Mouse (Mus musculus): ENCODE data around the gene Eif3l.
"Not testable (repeated sequence)": the region's sequence is repeated elsewhere in the genome, so short reads cannot be mapped to it uniquely, and the experiment has no call there.

Eif3l gene

DNA sequence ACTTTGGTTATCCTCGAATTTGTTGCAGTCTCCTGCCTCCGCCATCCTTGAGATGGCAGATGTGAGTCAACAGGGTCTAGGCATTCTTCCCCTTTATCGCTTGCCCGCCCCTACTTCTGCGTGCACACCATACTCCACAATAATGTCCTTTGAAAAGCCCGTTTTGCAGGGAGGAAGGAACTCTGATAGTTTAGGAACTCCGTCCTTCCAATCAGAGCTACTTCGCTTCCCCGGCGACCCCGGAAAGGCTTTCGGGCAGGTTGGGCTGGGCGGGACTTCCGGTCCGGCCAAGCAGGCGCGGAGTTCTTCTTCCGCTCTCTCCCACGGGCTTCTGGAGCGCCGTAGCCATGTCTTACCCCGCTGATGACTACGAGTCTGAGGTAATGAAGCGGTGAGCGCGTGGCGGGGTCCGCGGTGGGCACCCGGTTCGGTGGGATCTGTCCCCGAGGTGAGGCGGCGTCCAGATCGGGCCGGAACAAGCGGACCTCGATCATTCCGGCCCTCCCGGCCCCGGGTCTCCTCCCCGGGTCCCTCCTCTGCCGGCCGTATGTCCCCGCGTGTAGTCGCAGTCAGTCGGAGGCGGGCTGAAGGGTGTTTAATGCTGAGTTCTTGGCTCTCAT is at the start of gene Eif3l:
Gene Eif3l (plus strand): TSS at position 267 of the 620 bp plus-strand sequence.
- in situ Hi-C loops (cut with MboI), result no loop called here

- in situ Hi-C loops (cut with MboI), result no loop called here
Observed at GRCm38 (mm10) chr15:79025687-79026308, 49.2 kb upstream of the Eif3l start.

DNA sequence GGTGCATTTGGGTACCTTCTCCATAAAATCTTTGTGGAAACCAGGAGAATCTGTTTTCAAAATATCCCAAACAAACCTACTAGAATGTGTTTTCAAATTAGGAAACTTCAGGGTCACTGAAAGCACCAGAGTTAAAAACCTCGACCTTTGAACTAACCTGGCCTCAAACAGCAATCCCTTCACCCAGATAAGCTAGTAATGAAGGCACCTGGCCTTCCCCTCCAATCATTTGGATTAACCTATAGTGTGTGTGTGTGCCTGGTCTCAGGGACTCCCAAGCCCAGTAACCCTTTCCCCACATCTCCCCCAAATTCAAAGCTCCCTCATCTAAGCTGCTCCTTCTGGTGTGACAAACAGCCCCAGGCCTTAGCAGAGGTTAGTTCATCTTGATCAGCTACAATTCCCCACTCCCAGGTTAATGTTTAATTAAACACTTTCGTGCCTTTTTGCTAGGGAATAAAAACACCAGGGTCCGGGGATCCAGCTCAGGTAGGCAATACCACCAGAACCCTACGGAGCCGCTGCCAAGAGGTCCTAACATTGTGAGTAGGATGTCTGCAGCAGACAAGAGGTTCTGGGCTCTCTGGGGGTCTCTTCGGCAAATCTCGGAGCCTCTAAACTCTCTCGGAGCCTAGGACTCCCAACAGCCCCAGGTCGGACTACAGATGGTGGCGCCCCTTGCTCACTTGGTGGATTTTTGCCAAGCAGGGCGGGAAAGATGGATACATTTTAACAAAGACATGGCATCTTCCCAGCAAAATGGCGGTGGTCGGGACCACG is 48.3 kb upstream of the Eif3l start:
- in situ Hi-C loops (cut with MboI), result no loop called here

GRCm38 (mm10) chr15:79027291-79028205 is 47.4 kb upstream of the Eif3l start:
- in situ Hi-C loops (cut with MboI), result no loop called here

- in situ Hi-C loops (cut with MboI), result no loop called here
Observed at GRCm38 (mm10) chr15:79028237-79028738, 46.7 kb upstream of the Eif3l start, which contains the start of gene H1f0. Gene H1f0 (plus strand): TSS chr15:79028450.

- in situ Hi-C loops (cut with MboI), result no loop called here
Observed at GRCm38 (mm10) chr15:79028823-79029484, 46.0 kb upstream of the Eif3l start.

DNA sequence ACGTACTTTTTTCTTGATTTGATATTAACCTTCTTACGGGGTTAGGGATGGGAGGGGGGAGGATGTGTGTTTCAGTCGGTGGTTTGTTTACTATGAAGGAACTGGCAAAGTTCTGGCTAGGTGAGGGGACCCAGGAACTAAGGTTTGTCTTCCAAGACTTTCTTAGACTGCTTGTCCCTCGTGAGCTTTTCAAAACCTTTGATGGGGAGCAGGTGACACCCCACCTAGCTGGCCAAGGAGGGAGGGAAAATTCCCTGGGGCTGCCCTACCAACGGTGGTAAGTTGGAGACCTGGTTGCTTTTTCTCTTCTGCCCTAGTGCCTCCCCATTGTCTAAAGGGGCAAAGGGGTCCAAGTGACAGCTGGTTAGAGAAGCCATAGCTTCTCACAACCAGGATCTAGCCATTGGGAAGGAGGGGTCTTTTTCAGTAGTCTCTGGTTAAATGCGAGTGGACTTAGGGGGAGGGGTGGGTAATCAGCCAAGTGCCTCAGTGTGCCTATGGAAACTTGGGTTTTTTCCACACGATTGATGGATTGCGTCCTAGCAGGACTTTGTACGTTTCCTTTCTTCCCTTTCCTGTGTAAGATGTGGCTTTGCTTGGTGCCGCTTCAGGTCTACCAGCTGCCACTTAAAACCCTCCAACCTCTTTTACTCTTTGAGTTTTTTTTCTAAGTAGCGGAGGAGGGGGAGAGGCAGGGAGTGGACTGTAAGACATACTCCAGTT is 45.3 kb upstream of the Eif3l start:
- in situ Hi-C loops (cut with MboI), result no loop called here

DNA sequence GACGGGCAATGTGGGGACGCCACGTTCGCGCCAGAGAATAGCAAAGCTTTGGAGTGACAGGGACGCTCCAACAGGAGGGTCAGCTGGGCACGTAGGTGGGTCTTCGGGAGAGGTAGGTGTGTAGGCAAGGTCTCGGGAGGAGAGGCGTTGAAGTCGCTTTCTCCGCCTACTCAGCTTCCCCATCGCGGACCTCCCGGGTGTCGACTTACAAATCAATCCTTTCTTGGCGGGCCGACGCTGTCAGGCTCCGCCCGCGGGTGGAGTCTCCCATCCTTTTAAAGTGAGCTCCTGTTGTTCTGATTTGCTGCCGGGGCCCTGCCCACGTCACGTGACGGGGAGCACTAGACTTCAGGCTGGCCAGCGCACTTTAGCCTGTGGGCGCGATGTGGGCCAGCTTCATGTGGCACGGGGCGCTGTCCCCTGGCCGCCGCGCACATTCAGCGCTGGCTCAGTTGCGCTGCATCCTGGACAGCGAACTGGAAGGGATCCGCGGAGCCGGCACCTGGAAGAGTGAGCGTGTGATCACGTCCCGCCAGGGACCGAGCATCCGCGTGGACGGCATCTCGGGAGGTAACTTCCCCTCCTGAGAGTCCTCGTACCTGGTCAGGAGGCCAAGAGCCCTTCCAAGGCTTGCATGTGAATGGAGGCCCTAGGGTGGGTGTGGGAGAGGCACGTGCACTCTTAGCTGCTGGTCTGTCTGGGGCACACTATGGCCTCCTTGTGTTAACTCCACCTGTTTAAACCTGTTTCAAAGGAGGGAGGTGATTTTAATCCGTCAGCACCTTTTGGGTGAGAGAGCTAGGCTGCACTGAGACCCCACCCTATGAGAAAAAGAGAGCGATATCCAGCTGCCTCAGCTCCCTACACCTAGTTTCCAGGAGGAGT is 44.2 kb upstream of the Eif3l start:
- in situ Hi-C loops (cut with MboI), result no loop called here

DNA sequence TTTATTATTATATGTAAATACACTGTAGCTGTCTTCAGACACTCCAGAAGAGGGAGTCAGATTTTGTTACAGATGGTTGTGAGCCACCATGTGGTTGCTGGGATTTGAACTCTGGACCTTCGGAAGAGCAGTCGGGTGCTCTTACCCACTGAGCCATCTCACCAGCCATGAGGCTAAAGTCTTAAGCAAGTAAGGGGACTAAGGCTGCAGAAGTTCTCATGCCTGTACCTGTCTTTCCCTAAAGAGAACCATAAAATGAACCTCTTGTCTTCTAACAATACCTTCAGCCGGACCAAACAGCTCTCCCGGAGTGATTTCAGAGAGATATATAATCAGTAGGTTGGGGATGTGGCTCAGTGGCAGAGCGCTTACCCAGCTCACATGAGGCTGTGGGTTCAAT is 43.1 kb upstream of the Eif3l start:
- in situ Hi-C loops (cut with MboI), result not testable (repeated sequence)

DNA sequence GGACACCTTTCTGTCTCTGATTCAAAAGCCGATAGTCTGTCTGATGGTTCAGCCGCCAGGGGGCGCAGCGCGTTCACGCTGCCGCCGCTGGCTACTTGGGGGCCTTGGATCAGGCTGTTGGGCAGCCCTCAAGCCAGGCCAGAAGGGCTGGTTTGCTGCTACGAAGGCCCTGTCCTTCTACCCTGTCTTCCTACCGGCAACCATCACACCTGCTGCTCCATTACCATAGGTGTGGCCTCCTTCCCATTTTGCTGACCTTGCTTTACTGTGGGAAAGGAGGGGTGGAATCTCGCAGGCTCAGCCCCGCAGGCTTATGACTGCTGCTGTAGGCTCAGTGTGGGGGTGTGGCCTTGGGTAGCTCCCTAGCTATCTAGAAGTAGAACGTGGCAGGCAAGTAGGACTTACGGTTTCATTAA is 37.1 kb upstream of the Eif3l start:
- in situ Hi-C loops (cut with MboI), result no loop called here

DNA sequence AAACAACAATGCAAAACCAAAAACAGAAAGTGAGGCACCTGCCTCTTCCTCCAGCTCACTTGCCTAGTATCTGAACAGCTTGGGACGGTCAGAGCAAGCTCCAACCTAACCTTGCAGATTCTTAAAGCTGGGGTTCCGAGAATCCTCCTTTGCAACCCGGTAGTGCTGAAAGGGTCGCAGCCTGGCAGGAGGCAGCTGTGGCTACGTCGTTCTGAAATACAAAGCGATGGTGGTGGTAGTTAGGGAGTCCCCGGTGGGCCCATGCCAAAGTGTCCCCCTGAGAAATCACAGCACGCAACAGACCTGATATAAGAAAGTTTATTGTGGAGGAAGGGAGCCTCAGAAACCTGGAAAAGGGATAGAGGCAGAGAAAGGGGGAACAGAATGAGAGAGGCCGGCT is 36.6 kb upstream of the Eif3l start:
- in situ Hi-C loops (cut with MboI), result no loop called here

DNA sequence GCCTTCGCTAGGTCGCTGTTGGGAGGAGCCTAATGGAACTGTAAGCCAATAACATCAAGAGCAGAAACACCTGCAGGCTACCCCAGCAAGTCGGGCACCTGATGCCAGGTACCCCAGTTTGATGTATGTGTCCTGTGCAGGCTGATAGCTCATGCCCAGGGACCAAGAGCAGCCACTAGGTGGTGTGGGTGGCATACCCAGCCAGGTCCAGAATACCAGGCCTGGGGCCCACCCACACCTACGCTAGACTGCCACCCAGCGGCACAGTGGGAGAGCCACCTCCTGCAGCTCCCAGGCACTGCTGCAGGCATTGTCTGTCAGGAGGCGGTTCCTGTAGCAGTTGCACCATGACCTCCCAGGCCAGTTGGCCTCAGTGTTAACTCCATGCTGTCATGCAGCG is 36.1 kb upstream of the Eif3l start:
- in situ Hi-C loops (cut with MboI), result no loop called here

DNA sequence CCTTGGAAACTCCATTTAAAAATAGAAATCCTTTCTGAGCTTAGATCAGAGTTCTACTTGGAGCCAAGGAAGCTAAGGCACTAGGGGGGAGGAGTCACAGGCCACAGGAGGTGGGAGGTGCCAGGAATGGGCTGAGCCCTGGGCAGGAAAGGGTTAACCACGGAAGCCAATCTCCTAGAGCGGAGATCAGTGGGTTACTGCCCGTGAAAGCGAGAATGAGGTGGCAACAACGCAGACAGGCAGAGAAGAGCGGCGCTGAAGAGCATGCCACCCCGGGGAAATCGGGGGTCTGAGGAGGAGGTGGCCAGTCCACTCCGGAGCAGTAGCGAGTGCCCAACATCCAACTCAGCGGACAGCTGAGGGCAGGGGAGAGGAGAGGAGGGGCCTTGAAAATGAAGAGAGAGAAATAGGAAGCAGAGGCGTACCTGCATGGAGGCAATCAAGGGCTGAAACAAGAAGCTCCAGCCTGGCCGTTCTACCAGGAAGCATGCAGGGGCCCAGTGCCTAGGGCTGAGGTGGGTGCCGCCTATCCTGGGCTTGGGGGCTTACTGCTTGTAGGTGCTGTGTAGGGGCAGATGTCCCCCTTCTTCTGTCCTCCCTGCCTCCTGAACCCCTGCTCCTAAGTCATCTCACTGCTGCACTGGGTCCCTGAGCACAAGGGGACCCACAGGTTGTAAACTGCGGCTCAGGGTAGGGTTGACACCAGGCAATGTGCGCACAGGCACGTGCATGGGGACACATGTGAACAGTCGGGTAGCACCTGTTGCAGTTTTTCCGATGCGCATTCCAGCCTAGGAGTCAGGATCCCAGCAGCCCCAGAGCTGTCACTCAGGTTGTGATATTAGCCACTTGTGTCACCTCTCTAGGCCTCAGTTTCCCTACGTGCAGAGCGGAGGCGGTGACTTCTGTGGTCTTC is 34.2 kb upstream of the Eif3l start:
- in situ Hi-C loops (cut with MboI), result no loop called here

- in situ Hi-C loops (cut with MboI), result no loop called here
Observed at GRCm38 (mm10) chr15:79041585-79041984, 33.4 kb upstream of the Eif3l start, which contains the start of gene Galr3. Gene Galr3 (plus strand): TSS chr15:79041885.

DNA sequence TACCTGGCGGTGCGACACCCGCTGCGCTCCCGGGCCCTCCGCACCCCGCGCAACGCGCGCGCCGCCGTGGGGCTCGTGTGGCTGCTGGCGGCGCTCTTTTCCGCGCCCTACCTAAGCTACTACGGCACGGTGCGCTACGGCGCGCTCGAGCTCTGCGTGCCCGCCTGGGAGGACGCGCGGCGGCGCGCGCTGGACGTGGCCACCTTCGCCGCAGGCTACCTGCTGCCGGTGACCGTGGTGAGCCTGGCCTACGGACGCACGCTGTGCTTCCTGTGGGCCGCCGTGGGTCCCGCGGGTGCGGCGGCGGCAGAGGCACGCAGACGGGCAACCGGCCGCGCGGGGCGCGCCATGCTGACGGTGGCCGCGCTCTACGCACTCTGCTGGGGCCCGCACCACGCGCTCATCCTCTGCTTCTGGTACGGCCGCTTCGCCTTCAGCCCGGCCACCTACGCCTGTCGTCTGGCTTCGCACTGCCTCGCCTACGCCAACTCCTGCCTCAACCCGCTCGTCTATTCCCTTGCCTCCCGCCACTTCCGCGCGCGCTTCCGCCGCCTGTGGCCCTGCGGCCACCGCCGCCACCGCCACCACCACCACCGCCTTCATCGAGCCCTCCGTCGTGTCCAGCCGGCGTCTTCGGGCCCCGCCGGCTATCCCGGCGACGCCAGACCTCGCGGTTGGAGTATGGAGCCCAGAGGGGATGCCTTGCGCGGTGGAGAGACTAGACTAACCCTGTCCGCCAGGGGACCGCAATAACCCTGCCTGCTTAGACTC is 32.1 kb upstream of the Eif3l start:
- in situ Hi-C loops (cut with MboI), result no loop called here

- in situ Hi-C loops (cut with MboI), result no loop called here
Observed at GRCm38 (mm10) chr15:79044837-79045236, 30.1 kb upstream of the Eif3l start.

DNA sequence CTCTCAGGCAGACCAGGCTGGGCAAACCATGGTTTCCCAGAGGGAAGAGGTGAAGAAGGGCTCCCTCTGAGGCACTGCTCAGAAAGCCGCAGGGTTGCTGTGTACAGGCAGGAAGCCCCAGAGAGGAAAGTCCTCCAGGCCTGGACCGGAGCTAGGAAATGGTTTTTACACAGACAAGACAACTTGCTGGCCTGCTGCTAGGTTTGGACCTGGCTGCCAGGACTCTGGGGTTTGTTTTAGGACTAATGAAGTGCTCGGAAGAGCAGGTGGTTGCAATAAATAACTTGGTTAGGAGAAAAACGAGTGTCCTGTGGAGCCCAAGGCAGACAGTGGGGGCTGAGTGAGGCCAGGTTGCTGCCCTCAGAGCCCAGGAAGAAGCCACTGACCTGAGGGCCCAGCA is 26.8 kb upstream of the Eif3l start:
- in situ Hi-C loops (cut with MboI), result no loop called here

All from mature B cell (primary cell).